Mouse (Mus musculus) limb, embryonic 14.5 days (tissue): ENCODE results near the gene Slc41a3. TPM values are rescaled to one million over a fixed set of nuclear protein-coding genes. Genes with fewer than 3 reads are reported as not detected.

Experiments
- ATAC-seq: fragments of 200-750 bp; cut with Nextera tagmentation; 2 replicates; pipeline ENCODE4 v1.8.0; 2017; ENCODE audit warnings: low read depth, moderate number of reproducible peaks, moderate TSS enrichment; ENCODE audit not compliant: low FRiP score
- DNase-seq: peaks from one replicate; pipeline ENCODE4 v3.0.0-alpha.2; 2015; ENCODE audit warnings: low spot score
- H3K27ac ChIP-seq: fragments of 300-500 bp; sonication (generic); replicated peaks from 2 replicates; pipeline ENCODE4 v1.5.1; 2014; ENCODE audit warnings: low read depth, mild to moderate bottlenecking, low read length, moderate library complexity, mixed read lengths
- H3K27me3 ChIP-seq: fragments of 300-500 bp; sonication (generic); 2 replicates; pipeline ENCODE4 v1.6.1; 2014; ENCODE audit warnings: low read length, mixed read lengths; ENCODE audit not compliant: control insufficient read depth, insufficient read depth
- H3K36me3 ChIP-seq: fragments of 300-500 bp; sonication (generic); 2 replicates; pipeline ENCODE4 v1.6.1; 2014; ENCODE audit warnings: mild to moderate bottlenecking, low read length, moderate library complexity, mixed read lengths; ENCODE audit not compliant: control insufficient read depth, insufficient read depth
- H3K4me1 ChIP-seq: fragments of 300-500 bp; sonication (generic); 2 replicates; pipeline ENCODE4 v1.6.1; 2014; ENCODE audit warnings: antibody characterized with exemption, low read length, mixed read lengths; ENCODE audit not compliant: control insufficient read depth, insufficient read depth
- H3K4me2 ChIP-seq: fragments of 300-500 bp; sonication (generic); replicated peaks from 2 replicates; pipeline ENCODE4 v1.6.1; 2014; ENCODE audit warnings: low read depth, mild to moderate bottlenecking, low read length, moderate library complexity; ENCODE audit not compliant: severe bottlenecking
- H3K4me3 ChIP-seq: fragments of 300-500 bp; sonication (generic); replicated peaks from 2 replicates; pipeline ENCODE4 v1.5.1; 2014; ENCODE audit warnings: low read length
- H3K9ac ChIP-seq: fragments of 300-500 bp; sonication (generic); 2 replicates; pipeline ENCODE4 v1.6.1; 2014; ENCODE audit warnings: mild to moderate bottlenecking, low read depth, low read length, moderate library complexity; ENCODE audit not compliant: severe bottlenecking
- H3K9me3 ChIP-seq: fragments of 300-500 bp; sonication (generic); 2 replicates; pipeline ENCODE4 v1.6.1; 2016; ENCODE audit warnings: low read length; ENCODE audit not compliant: control insufficient read depth
- POLR2A ChIP-seq: fragments of 200-500 bp; IDR thresholded peaks from 2 replicates; pipeline ENCODE4 v1.8.0; 2012; ENCODE audit warnings: inconsistent platforms, mild to moderate bottlenecking, moderate library complexity, borderline replicate concordance; ENCODE audit not compliant: insufficient read depth, insufficient read length; ENCODE audit errors: extremely low read depth
- WGBS: fragments of 180-500 bp; shearing (Covaris S2); extraction: QIAGEN DNeasy Blood & Tissue Kit; methylation state at CpG from one replicate; pipeline ENCODE4 v1.1.7; 2014; 5-methylcytosine and 5-hydroxymethylcytosine counted together
- polyA plus RNA-seq, 2 experiments: library from polyadenylated mRNA; depleted of rRNA in 1 of 2; stranded (reverse) in 1 of 2; unstranded in 1 of 2; fragments of >200 nt; fragmentation: Nextera tagmentation in 1 of 2; extraction: Ambion mirVana in 1 of 2; gene quantifications; 2 replicates each; pipeline versions ENCODE4 v1.2.1 to v1.2.3; 2012 to 2014

The Slc41a3 gene
- polyA plus RNA-seq, 2 experiments = 5.4 to 5.9 TPM

GRCm38 (mm10) chr6:90619936-90620335, 15.4 kb downstream of the Slc41a3 start:
- WGBS = 78% methylated on average over 5 of the region's 5 CpGs
- no peak for TF ChIP-seq POLR2A
- no peaks in the 10 kb centered on the region for H3K27me3 ChIP-seq

GRCm38 (mm10) chr6:90620791-90621583, 16.5 kb downstream of the Slc41a3 start:
- Histone ChIP-seq H3K4me2 (no peak overlapping the region), H3K27ac (no peak overlapping the region), H3K4me3 (no peak overlapping the region), H3K9ac (no peak overlapping the region), H3K36me3 (no peaks in the 10 kb centered on the region), H3K9me3 (no peaks in the 10 kb centered on the region), H3K27me3 (no peaks in the 10 kb centered on the region), H3K4me1 (no peaks in the 10 kb centered on the region)
- WGBS = 64% methylated on average over 9 of the region's 9 CpGs
- ATAC-seq (no peak), DNase-seq (no peak)
- TF ChIP-seq POLR2A = no peak

More at GRCm38 (mm10) chr6:90619936-90620335, 15.4 kb downstream of the Slc41a3 start:
- H3K27ac ChIP-seq = no peak overlapping the region
- no peak for DNase-seq
- no peak overlapping the region for H3K4me2 ChIP-seq
- ATAC-seq = no peak
- H3K4me3 ChIP-seq = no peak overlapping the region
- H3K9ac ChIP-seq = no peak overlapping the region
- H3K9me3 ChIP-seq = no peaks in the 10 kb centered on the region
- H3K4me1 ChIP-seq = no peaks in the 10 kb centered on the region
- H3K36me3 ChIP-seq = no peaks in the 10 kb centered on the region

- Histone ChIP-seq H3K27me3 (no peaks in the 10 kb centered on the region), H3K9me3 (no peaks in the 10 kb centered on the region), H3K36me3 (no peaks in the 10 kb centered on the region), H3K4me3 (no peak overlapping the region), H3K27ac (no peak overlapping the region), H3K9ac (no peak overlapping the region), H3K4me1 (no peaks in the 10 kb centered on the region), H3K4me2 (no peak overlapping the region)
- ATAC-seq (no peak), DNase-seq (no peak)
- no peak for TF ChIP-seq POLR2A
- 77% methylated on average over 6 of the region's 6 CpGs for WGBS
Measured at GRCm38 (mm10) chr6:90621584-90621890, 17.0 kb downstream of the Slc41a3 start.

- Histone ChIP-seq H3K9ac (no peak overlapping the region), H3K27ac (no peak overlapping the region), H3K36me3 (no peaks in the 10 kb centered on the region), H3K4me2 (no peak overlapping the region), H3K9me3 (no peaks in the 10 kb centered on the region), H3K4me3 (no peak overlapping the region), H3K27me3 (no peaks in the 10 kb centered on the region), H3K4me1 (no peaks in the 10 kb centered on the region)
- no peak for TF ChIP-seq POLR2A
- ATAC-seq = no peak
- 53% methylated on average over 11 of the region's 11 CpGs for WGBS
- DNase-seq = no peak
Measured at GRCm38 (mm10) chr6:90622758-90623455, 18.4 kb downstream of the Slc41a3 start.

DNA sequence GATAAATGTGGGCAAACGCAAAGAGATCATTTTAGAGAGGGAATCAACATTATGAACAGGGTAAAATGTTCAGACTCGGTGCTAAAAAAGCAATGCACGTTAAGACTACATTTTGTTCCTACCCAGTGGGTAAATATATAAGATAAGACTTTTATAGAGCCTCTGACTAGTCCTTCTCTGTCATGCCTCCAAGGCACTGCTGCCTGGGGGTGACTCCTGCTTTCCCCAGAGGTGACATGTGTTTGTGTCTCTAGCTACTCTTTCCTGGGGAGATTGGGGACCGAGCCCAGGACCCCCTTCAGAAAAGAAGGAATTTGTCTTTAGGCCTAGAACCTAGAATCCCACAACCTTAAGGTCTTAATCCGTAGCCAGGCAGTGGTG, 18.9 kb downstream of the Slc41a3 start:
- Histone ChIP-seq H3K36me3 (no peaks in the 10 kb centered on the region), H3K9me3 (no peaks in the 10 kb centered on the region), H3K4me3 (no peak overlapping the region), H3K27ac (no peak overlapping the region), H3K27me3 (no peaks in the 10 kb centered on the region), H3K9ac (no peak overlapping the region), H3K4me1 (no peaks in the 10 kb centered on the region), H3K4me2 (no peak overlapping the region)
- no peak for TF ChIP-seq POLR2A
- WGBS = 86% methylated on average over 5 of the region's 5 CpGs
- no peak for DNase-seq
- no peak for ATAC-seq

- no peaks in the 10 kb centered on the region for H3K4me1 ChIP-seq
- H3K9me3 ChIP-seq = no peaks in the 10 kb centered on the region
- no peak overlapping the region for H3K27ac ChIP-seq
- no peak overlapping the region for H3K4me2 ChIP-seq
- H3K36me3 ChIP-seq = no peaks in the 10 kb centered on the region
- H3K27me3 ChIP-seq = no peaks in the 10 kb centered on the region
- TF ChIP-seq POLR2A = no peak
- ATAC-seq (no peak), DNase-seq (no peak)
- H3K4me3 ChIP-seq = no peak overlapping the region
- no peak overlapping the region for H3K9ac ChIP-seq
- 68% methylated on average over 6 of the region's 6 CpGs for WGBS
Measured at GRCm38 (mm10) chr6:90624184-90624583, 19.7 kb downstream of the Slc41a3 start.
